Mouse (Mus musculus): ENCODE data around the gene Pim2. TPM values are rescaled to one million over a fixed set of nuclear protein-coding genes. Genes with fewer than 3 reads are reported as not detected.
A peak's percentile ranks its signal among the peaks of the same experiment; 100 is the strongest.

Pim2 gene
- 37.1 and 59.1 TPM in 2 replicates for total RNA-seq (2015; ENCODE audit: low replicate concordance)
- 16.0 and 22.5 TPM in 2 replicates for total RNA-seq (2017; ENCODE audit: low replicate concordance)

GRCm38 (mm10) chrX:7878007-7878419 lies at the start of gene Pim2:
TSS of gene Pim2 (plus strand) at chrX:7878262.
- ATAC-seq (replicated peaks; ENCODE audit: low FRiP score, poor library complexity, severe bottlenecking) = peak; percentile 91

GRCm38 (mm10) chrX:7837146-7837545 lies 40.9 kb upstream of the Pim2 start:
- peak; percentile 58 for ATAC-seq (replicated peaks; ENCODE audit: low FRiP score, poor library complexity, severe bottlenecking)

GRCm38 (mm10) chrX:7840842-7841162 lies 37.3 kb upstream of the Pim2 start:
- no peak for ATAC-seq (replicated peaks; ENCODE audit: low FRiP score, poor library complexity, severe bottlenecking)

- ATAC-seq (replicated peaks; ENCODE audit: low FRiP score, poor library complexity, severe bottlenecking) = peak; percentile 81
Measured at GRCm38 (mm10) chrX:7841163-7842162, 36.6 kb upstream of the Pim2 start, which contains the start of gene Otud5. TSS of gene Otud5 (plus strand) at chrX:7841364.

GRCm38 (mm10) chrX:7842318-7842717 lies 35.7 kb upstream of the Pim2 start:
- ATAC-seq (replicated peaks; ENCODE audit: low FRiP score, poor library complexity, severe bottlenecking) = 0 out of 2 replicates have a peak, but pooled peaks have one; percentile 8

- ATAC-seq (replicated peaks; ENCODE audit: low FRiP score, poor library complexity, severe bottlenecking) = no peak
Measured at GRCm38 (mm10) chrX:7847845-7848244, 30.2 kb upstream of the Pim2 start.

- ATAC-seq (replicated peaks; ENCODE audit: low FRiP score, poor library complexity, severe bottlenecking) = peak; percentile 57
Measured at GRCm38 (mm10) chrX:7854578-7854977, 23.5 kb upstream of the Pim2 start.

- 0 out of 2 replicates have a peak, but pooled peaks have one; percentile 25 for ATAC-seq (replicated peaks; ENCODE audit: low FRiP score, poor library complexity, severe bottlenecking)
Measured at GRCm38 (mm10) chrX:7859191-7859753, 18.8 kb upstream of the Pim2 start.

GRCm38 (mm10) chrX:7863181-7863580 lies 14.9 kb upstream of the Pim2 start:
- ATAC-seq (replicated peaks; ENCODE audit: low FRiP score, poor library complexity, severe bottlenecking) = no peak

- ATAC-seq (replicated peaks; ENCODE audit: low FRiP score, poor library complexity, severe bottlenecking) = no peak
Measured at GRCm38 (mm10) chrX:7864551-7864950, 13.5 kb upstream of the Pim2 start.

GRCm38 (mm10) chrX:7865343-7865742 lies 12.7 kb upstream of the Pim2 start:
- no peak for ATAC-seq (replicated peaks; ENCODE audit: low FRiP score, poor library complexity, severe bottlenecking)

GRCm38 (mm10) chrX:7865786-7866185 lies 12.3 kb upstream of the Pim2 start:
- ATAC-seq (replicated peaks; ENCODE audit: low FRiP score, poor library complexity, severe bottlenecking) = no peak

- no peak for ATAC-seq (replicated peaks; ENCODE audit: low FRiP score, poor library complexity, severe bottlenecking)
Measured at GRCm38 (mm10) chrX:7867141-7867540, 10.9 kb upstream of the Pim2 start.

GRCm38 (mm10) chrX:7868506-7868905 lies 9.6 kb upstream of the Pim2 start:
- ATAC-seq (replicated peaks; ENCODE audit: low FRiP score, poor library complexity, severe bottlenecking) = no peak

- no peak for ATAC-seq (replicated peaks; ENCODE audit: low FRiP score, poor library complexity, severe bottlenecking)
Measured at GRCm38 (mm10) chrX:7869826-7870225, 8.2 kb upstream of the Pim2 start.

GRCm38 (mm10) chrX:7878495-7878894 lies 433 bp downstream of the Pim2 start:
- no peak for ATAC-seq (replicated peaks; ENCODE audit: low FRiP score, poor library complexity, severe bottlenecking)

GRCm38 (mm10) chrX:7879819-7880218 lies 1.8 kb downstream of the Pim2 start:
- no peak for ATAC-seq (replicated peaks; ENCODE audit: low FRiP score, poor library complexity, severe bottlenecking)

GRCm38 (mm10) chrX:7883841-7884567 lies 5.9 kb downstream of the Pim2 start, which contains the start of gene Slc35a2:
TSS of gene Slc35a2 (plus strand) at chrX:7884028.
- ATAC-seq (replicated peaks; ENCODE audit: low FRiP score, poor library complexity, severe bottlenecking) = peak; percentile 90

GRCm38 (mm10) chrX:7898211-7898610 lies 20.1 kb downstream of the Pim2 start:
- no peak for ATAC-seq (replicated peaks; ENCODE audit: low FRiP score, poor library complexity, severe bottlenecking)
